Mouse (Mus musculus) thymus, postnatal 0 days (tissue): Measurements from ENCODE around the gene Tex29. TPM values are rescaled to one million over a fixed set of nuclear protein-coding genes. Genes with fewer than 3 reads are reported as not detected.

ENCODE experiments used
- DNase-seq: peaks from one replicate; pipeline ENCODE4 v3.0.0-alpha.2; 2015; ENCODE audit warnings: low spot score
- polyA plus RNA-seq: library from polyadenylated mRNA; unstranded; fragments of >200 nt; fragmentation: Nextera tagmentation; extraction: Ambion mirVana; gene quantifications from 2 replicates; pipeline ENCODE4 v1.2.1, GENCODE M21; 2015

The Tex29 gene
- not detected in 2 replicates for polyA plus RNA-seq

DNA sequence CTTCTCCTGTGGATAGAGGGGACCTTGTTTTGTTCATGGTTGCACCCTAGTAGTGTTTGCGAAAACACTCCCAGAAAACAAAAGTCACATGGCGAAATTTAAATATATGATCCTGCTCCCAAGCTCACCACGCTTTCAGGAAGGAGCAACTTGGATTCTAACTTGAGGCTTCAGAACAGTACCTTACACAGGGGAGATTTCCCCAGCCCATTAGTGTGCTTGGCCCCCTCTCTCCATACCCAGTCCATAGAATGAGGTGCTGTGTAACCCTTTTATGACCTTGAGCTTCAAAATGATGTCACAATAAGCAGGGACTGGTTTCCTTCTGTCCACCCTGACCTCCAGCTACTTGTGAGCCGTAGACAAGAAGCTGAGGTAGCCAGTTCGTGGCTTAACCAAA lies at the start of gene Tex29:
Gene Tex29 (plus strand): TSS at position 301 of the 400 bp plus-strand sequence.
- no peak for DNase-seq

DNA sequence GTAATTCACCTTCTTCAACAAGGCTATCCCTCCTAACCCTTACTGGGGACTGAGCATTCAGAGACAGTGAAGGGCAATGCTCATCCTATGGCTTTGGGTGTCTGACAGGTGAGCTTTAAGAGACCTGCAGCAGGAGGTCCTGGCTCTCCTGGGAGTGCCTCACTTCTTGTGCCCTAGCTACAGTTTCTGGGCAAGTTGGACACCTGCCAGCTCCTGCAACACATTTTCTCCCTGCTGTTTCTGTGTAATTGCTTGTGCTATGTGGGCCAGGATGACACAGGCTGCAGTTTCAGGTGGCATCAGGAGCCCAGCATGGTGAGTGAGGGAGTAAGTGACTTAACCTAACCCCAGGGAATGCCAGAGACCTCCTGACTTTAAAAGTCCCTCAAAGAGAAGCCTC lies 45.3 kb upstream of the Tex29 start:
- no peak for DNase-seq

DNA sequence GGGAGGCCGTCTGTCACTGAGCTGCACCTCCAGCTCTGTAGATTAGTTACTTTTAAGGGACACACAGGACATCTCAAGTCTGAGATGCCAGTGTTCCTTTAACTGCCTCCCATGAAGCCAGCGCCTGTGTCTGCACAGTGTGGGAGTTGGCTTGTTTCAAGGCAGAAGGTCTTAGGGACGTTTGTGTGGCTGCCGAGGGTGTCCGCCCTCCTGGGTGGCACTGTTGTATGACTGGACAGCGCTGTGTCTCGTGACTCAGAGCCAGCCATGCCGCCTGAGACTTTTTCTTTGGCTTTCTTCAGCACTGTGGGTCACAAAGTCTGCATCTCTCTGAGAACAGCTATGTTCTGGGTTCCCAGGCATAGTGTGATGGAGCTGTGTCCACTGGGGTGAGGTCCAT lies 43.1 kb upstream of the Tex29 start:
- DNase-seq, result no peak

DNA sequence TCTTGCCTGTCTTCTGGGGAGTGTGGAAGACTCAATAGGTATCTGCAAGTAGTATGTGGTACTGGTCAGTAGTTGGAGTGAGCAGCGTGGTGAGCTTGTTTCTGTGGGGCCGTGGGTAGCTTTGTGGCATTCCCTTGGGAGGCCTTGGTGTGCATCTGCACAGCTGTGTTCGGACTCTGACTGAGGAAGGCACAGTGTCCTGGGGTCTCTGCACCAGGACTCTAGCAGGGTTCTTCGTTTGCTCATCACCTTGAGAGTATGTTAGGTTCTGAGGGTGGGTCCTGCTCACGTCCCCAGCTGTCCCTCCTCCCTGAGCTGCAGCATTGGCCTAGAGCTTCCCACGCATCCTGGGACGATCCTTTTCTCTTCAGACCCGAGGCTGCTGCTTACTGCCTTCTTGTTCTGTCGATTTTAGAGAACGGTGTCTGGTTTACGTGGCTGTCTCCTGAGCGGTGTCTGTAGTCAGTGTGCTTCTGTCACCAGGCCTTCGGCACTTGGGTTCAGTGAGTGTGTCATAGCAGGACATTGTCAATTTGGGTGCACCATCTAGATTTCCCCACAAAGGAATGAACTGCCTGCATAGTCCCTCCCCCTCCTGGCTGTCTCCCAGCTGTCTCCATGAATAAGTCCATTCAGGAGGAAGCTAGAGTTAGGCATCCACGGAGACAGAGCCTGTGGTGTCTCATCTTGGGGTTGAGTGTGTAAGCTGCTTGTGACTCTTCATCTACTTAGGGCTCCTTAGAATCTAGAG lies 42.4 kb upstream of the Tex29 start:
- DNase-seq, result no peak

DNA sequence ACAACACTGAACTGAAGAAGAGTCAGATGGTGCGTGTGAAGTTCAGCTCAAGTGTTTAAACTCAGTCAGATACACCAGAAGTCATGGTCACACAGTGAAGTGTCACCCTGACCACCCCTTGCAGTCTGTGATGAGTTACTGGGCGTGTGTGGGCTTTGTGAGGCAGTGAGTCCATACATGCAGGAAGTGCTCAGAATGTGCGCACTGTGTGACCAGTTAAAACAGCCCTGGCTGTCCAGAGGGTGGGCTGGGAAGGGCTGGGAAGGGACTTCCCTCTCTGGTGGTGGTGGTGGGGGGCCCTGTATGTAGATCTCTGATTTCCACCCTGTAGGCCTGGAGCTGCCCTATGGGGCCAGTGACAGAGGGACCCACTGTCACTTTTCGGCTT lies 41.8 kb upstream of the Tex29 start:
- DNase-seq, result no peak

DNA sequence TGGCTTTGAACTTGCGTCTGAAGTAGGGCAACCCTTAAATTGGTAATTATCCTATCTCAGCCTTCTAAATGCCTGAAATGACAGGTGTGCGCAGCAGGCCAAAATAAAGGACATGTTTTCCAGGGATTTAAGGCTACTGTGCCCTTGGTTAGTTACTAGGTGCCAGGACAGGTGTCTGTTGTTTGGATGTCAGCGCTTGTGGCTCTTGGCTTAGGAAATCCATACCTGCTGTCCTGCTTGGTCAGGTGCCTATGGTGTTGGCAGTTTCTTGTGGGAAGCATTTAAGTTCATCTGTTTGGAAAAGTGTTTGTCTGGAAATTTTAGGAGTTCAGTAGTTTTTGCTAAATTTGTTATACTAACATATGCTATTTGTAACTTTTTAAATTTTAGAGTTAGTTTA lies 41.2 kb upstream of the Tex29 start:
- no peak for DNase-seq

DNA sequence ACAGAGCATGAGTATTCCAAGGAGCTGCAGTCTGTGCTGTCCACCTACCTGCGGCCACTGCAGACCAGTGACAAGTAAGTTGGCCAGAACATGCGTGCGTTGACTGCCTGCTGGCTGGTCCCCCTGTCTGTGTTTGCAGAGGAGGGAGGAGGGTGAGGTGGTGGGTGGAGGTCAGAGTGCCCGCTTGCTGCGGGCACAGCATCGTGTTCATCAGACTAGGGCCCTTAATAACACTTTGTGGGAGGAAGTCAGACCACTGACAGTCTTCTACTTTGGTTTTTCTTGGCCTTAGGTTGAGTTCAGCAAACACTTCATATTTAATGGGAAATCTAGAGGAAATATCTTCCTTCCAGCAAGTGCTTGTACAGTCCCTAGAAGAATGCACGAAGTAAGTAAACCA lies 39.8 kb upstream of the Tex29 start:
- no peak for DNase-seq

DNA sequence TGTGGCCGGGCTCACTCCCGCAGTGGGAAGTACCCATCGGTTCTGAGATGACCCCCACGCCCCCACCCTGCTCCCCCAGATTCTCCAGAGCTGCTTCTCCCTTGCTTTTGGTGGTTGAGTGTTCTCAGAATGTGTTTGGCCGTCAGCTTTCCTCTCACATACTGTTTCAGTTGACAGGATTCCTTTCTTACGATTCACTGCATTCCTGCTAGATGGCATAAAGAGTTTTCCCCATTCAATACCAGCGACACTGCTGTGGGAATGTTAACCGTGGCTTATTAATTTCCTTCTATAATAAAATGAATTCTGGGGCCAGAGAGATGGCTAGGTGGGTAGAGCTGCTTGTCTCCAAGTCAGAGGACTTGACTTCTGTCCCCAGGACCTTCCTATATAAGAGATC lies 38.7 kb upstream of the Tex29 start:
- no peak for DNase-seq

DNA sequence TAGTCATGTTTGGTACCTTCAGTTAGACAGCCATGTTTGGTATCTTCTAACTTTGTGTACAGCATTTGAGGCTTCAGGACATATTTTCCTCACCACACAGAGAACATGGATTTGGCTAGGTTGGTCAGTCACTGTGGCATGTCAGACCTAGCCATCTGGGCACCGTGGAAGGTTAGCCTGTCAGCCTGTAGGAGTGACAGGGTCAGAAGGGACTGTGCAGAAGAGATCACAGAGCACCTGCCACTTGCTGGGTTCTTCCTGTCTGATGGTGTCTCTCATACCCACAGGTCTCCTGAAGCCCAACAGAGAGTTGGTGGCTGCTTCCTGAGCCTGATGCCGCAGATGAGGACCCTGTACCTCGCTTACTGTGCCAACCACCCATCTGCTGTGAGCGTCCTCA lies 35.4 kb upstream of the Tex29 start:
- no peak for DNase-seq

DNA sequence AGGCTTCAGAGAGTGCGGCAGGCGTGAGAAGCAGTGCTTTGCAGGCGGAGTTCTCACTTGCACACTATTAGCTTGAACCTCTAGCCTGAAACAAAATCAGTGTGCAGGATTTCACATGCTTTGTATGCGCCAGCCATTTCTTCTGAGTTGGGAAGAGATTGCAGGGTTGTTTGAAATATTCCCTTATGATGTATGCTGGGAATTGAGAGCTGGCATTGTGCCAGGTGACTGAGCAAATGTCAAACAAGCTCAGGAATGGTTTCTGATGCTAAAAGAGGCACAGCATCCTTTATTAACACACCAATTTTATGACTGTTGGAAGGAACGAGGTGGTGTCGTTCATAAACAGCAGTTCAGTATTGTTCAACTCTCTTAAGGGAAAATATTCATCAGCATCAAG lies 34.0 kb upstream of the Tex29 start:
- DNase-seq, result no peak

DNA sequence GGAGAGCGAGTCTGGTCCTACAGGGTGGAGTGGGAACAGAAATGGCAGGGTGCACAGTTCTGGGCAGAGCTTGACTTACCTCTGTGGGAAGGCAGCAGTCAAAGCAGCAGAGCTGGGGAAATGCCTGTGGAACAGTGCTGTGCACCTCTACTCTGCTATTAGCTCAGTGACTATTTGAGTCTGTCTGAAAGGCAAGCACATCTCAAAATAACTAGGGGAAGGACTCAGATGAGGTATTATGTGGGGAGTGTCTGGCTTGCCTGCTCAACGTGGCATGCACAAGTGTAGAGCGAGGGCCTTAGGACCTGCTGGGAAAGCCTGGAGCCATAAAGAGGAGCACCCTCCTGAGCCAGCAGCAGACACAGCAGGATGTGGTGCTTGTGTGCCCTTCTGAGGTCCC lies 32.9 kb upstream of the Tex29 start:
- DNase-seq, result no peak

DNA sequence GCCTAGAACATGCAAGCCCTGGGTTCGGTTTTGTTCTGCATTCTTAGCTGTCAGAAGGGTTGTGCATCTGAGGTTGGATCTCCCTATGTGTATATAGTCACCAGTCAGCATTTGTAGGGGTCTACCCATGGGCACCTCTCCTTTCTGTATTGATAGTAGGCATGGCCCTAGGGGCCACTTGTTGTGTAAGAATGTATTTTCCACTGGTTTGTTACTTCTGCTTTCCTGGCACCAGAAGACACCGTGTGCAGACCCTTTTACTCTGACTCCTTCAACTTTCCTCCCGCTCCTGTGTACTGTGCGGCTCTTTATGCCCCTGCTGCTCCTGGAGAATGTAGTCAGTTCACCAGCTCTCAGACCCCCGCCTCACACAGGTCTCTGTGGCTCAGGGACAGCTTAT lies 32.2 kb upstream of the Tex29 start:
- DNase-seq, result no peak

DNA sequence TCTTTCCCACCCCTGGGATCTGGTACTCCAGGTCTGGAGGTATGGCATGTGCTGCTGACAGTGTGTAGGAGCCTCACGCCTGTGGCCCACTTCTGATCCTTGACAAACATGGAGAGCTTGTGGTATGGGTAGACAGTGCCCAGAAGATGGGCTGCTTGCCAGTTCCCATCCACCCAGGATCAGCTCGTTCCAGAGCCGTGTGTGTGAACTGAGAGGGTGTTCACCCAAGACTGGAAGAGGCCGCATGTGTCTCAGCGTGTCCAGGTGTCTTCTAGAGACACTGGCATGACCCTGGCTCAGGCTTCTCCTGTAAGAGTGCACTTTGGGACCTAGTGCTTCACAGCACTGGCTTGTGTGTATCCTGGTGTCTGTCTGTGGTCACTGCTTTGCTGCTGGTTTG lies 29.8 kb upstream of the Tex29 start:
- DNase-seq, result no peak

DNA sequence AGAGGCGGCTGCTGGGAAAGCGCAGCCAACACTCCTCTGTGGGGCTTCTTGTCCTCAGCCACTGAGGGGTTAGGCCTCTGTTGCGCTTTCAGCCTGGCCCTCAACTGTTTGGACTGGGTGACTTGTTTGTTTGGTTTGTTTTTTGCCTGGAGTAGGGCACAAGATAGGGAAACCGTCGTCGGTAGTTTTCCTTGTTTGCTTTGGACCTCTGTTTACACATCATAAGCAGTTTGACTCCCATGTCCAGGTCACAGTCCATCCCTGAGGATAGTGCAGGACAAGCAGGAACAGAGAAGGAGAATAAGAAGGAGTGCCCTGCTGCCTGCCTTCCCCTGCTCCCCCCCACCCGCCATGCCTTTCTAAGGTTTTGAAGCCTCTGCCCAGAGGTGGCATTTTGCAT lies 26.5 kb upstream of the Tex29 start:
- DNase-seq, result no peak

DNA sequence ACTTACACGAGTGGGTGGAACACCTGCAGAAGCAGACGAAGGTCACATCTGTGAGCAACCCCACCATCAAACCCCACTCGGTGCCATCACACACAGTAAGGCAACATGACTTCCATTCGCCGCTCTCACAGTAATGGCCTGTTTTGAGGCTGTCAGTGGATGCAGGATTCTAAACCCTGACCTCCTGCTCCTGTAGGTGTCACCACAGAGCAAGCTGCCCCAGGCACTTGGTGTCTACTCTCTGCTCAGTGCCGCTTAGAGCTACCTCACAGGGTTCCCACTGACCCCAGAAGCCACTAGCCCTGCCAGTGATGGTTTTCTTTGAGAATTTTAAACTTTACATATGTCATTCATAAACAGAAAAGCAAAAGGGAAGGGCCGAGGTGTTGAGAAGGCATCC lies 25.1 kb upstream of the Tex29 start:
- no peak for DNase-seq

DNA sequence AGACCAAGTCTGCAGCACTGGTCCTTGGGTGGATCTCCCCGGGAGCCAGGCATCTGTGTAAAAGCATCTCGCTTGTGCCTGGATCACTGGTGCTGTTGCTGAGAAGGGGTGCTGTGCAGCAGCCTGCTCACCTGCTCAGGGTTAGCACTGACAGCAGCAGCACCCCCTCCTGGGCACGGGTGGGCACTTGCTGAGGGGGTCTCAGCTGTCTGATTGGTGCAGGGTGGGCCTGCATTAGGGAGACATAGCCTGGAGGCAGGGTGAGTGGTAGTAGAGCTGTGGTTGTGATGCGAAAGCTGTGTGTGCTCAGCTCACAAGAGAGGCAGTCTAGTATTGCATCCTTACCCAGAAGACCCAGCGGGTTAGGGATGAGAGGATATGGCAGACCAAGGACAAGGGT lies 20.1 kb upstream of the Tex29 start:
- no peak for DNase-seq

DNA sequence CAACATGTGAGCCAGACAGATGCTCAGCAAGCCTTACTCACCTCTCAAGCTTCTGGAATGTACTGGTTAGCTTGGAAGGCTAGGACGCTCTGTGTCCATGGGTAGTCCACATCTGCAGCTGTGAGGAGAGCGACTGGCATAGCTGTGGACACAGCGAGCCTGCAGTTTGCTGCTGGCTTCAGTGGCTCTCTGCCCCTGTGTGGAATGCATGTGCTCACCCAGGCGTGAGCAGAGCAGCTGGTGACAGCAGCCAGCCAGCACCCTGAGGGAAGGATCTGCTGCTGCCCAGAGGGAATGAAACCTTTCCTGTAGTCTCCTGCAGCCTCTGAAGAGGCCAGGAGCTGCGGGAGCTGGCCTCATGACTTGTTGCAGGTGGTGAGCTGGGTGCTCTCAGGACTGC lies 19.7 kb upstream of the Tex29 start:
- DNase-seq, result no peak

DNA sequence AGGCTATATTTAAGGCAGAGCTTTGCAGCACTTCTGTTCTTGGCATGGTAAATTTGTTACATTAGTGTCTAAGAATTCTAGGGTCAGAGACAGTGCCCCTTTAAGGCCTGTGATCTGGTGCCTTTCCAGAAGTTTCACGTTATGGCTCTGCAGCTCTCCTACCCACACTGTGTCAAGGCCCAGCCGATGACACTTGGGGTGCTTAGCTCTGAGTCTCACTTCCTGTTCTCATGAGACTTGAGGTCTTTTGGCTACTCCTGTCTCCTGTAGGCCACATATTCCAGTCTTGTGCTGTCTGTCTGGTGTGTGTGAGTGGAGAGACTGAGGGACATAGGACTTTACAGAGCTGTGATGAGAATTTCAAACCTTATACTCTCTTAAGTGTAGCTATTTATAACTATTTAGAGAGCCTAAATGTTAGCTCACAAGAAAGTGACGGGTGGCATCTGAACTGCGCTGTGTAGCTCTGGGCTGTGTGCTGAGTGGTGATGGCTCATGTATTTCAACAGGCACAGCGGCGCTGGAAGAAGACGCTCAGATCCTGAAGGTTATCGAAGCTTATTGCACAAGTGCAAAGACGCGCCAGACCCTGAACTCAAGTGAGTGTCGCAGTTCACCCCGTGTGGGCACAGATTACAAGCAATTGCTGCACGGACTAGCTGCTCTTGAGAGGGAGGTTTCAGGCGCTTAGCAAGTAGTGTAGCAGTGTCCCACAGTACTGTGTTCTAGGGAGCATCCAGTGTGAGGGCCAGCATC lies 18.6 kb upstream of the Tex29 start:
- DNase-seq, result no peak

DNA sequence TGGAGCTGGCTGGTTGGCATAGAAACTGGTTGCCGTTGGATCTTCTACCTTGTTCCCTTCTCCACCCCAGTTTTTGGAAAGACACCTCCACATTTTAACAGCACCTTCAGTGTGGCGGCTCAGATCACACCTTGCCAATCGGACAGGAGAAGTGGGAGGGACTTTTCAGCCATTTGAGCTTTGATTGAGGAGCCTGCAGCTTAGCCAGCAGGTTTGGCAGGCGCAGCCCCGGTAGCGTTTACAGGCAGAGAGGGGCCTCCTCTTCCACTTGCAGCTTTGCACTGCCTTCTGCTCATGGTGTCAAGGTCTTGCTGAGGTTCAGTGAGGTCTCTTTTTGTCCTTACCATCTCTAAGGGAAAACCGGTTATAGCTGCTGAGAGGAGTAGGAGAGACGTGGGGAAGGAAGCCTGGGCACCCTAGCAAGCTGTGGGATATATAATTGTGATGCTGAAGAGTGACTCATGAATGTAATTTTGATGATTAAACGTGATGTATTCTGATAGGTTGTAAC lies 17.7 kb upstream of the Tex29 start:
- DNase-seq, result no peak

DNA sequence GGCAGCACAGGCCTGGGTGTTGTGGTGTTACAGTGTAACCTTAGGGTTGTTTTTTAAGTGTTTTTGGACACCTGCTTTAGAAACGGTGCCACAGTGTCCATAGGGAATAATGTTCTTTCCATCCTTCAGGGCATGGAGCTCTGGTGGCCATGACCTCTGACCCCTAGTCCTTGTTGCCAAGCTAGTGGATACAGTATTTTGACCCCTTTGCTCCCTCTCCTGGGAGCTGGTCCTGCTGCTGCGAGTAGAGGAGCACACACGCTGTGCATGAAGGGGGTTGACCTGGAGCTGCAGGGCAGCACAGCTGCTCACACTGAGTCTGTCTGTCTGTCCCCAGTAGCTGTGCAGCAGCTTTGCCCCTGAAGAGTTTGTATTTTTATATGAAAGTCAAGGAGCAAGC lies 14.5 kb upstream of the Tex29 start:
- DNase-seq, result no peak

DNA sequence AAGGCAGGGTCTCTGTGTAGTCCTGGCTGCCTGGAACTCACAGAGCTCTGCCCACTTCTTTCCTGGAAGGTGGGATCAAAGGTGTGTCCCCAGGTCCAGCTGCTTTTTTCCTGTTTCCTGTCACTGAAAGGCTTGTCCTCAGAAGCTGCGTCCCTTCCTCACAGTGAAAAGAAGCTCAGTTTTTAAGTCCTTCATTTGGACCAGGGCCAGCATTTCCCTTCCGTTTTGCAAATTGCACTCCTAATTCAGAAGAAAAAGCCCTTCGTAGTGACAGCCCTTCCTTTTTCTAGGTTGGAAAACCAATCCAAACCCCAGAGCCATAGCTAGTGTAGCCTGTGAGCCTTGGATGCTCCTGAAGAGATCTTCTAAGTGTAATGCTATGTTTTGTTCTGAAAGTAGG lies 13.0 kb upstream of the Tex29 start:
- no peak for DNase-seq

DNA sequence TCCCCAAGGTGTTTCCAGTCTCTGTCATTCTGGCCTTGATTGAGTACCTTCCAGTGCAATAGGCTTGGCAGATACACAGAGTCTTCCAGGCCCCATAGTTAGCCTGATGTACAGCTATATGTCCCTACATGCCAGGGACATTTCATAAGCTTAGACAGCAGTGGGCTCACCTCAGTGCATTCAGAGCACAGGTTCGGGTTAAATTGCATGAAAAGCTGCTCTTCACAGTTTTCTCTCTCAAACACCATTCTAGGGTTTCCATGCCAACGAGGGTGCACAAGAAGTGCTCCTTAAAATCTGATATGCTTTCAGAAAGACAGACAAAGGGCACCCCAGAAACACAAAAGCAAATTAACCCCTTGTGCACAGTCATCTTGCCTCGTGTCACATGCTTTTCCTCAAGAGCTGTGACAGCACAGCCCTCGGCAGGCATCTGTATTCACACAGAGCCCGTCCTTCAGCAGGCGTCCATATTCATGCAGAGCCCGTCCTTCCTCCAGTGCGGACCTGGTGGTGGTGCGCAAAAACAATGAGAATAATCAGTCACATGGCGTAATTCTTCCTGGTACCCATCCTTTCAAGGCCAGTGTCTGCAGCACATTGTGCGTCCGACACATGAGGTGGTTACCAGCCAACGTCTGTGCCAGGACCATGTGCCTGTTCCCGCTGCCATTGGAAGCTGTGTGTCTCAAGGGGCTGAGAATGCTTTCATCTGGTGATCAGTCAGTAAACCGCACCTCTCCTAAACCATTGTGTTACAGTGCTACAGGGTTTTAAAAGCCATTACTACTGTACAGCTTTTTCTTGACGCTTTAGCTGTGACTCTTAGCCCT lies 9.8 kb upstream of the Tex29 start:
- no peak for DNase-seq
